Mouse (Mus musculus) inflammation-experienced regulatory T-cells, adult 6 months (primary cell): ENCODE results near the gene Fbh1. TPM values are rescaled to one million over a fixed set of nuclear protein-coding genes. Genes with fewer than 3 reads are reported as not detected.

Experiments used
- ATAC-seq: one replicate; pipeline ENCODE4 v1.8.0; 2017
- polyA plus RNA-seq, 3 experiments: library from polyadenylated mRNA; unstranded; fragments of 100-300 nt; shearing (Covaris generic); gene quantifications; one replicate each; pipeline ENCODE4 v1.2.1; 2017

Fbh1 gene
- polyA plus RNA-seq, 3 experiments from 2014 or later, result 36.6 to 40.4 (median 38.2) TPM

DNA sequence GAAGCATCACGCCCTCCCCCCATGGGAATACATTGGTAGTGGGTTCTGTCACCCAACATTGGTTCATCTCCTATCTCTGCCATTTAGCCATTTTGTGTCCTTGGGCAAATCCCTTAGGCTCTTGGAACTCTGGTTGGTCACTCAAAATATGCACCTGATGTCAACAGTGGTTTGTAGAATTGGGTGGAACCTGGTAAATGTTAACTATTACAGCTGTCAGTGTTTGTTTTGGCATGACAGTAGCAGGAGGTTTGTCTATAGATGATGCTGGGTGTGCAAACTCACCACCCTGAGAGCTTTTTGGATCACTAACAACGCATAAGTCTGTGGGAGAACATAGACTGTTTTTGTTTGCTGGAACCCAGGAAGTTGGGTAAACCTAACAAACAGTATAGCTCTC, 58.8 kb downstream of the Fbh1 start:
- no peak for ATAC-seq

DNA sequence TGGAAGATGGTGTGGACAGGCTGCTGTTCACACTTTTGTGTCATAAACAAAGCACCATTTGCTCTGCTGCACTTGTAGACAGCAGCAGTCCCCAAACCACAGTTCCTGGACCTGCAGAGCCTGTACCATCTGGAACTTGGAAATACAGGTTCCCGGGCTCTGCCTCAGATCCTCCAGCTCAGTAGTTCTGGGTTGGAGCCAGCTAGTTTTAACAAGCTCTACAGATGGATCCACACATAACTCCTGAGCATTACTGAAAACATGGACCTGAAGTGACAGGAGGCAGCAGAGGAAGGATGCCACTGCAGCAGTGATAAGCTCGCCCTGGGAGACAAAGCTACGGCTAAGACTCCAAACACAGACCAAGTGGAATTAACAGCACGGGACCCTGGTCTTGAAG, 62.8 kb downstream of the Fbh1 start:
- ATAC-seq, result no peak

DNA sequence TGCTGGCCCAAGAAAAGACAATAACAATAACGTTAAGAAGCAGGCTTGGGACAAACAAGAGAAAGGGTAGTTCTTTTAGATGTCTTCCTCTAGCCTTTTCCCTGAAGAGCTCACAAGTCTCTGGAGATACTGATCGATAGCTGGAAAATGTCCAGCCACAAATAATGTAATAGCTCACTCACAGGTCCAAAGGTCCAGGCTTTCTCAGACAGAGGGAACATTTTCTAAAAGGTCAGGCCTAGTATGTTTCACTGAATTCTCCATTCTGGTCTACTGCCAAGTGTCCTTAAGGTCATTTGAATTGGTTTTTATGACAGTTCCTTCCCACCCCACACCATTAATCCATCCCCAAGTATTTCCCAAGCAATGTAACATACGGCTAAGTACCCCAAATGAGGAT, 64.4 kb downstream of the Fbh1 start:
- ATAC-seq, result no peak

DNA sequence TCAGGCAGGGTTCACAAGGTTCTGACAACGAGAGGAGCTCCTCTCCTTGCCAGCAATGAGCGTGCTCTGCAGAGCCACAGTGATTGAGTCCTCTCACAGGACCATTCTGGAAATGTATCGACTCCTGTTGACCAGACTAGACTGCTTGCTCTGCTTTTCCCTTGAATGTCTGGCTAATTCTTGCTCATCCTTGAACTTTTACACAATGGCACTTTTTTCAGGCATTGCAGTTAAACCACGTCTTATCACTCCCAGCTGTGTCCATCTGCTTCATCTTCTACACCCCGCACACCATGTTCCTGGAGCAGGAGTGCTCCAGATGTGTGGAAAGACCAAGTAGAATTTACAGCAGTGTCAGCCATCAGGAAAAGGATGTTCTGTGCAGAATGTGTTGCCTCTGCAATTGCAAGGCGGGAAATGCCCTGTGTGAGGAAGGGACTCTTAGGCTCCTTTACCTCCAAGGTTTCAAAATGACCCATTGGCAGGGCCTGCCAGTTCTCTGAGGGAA, 64.8 kb downstream of the Fbh1 start:
- ATAC-seq, result no peak

DNA sequence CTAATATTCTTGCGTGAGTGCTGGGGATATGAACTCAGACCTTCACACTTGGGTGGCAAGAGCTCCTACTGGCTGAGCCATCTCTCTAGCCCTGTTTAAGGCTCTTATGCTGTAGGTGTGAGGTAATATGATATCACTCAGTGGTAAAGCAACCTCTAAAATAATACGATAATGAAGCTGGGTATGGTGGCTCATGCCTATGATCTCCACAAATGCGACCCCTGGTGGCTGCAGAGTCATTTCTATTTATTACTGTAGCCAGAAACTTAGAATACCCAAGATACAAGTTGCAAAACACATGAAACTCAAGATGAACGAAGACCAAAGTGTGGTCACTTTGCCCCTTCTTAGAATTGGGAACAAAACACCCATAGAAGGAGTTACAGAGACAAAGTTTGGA, 67.3 kb downstream of the Fbh1 start:
- ATAC-seq, result peak; percentile 18

DNA sequence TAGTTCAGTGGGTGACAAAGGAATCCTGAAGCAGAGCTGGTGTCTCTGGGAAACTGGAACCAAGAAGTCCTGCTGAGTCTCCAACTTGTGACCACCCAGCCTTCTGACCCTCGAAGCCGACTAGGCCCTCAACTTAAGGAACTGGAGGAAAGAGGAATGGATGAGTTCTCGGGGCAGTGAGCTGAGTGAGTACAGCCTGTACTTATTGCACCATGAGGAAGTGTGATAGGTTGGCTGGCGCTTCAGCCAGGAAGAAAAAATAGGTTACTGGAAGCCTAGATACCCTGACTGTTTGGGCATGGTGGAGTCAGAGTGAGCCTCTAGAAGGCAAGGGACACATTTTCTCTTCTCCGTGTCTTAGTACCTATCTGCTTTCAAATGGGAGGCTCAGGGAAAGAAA, 68.8 kb downstream of the Fbh1 start:
- ATAC-seq, result no peak

DNA sequence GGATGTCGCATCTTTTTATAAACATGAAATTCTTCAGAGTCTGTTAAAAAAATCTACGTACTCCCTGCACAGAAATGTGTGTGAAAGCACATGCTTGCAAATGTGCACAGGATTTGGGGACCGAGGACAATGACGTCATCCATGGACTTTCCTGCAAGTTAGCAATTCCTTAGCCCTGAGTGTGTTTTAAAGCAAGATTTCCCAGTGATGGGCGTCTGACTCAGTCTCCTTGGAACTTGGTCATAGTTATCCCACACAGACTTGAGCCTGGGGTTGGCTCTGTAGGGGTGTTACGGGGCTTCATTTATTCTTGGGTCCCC, 70.7 kb downstream of the Fbh1 start:
- ATAC-seq, result no peak

DNA sequence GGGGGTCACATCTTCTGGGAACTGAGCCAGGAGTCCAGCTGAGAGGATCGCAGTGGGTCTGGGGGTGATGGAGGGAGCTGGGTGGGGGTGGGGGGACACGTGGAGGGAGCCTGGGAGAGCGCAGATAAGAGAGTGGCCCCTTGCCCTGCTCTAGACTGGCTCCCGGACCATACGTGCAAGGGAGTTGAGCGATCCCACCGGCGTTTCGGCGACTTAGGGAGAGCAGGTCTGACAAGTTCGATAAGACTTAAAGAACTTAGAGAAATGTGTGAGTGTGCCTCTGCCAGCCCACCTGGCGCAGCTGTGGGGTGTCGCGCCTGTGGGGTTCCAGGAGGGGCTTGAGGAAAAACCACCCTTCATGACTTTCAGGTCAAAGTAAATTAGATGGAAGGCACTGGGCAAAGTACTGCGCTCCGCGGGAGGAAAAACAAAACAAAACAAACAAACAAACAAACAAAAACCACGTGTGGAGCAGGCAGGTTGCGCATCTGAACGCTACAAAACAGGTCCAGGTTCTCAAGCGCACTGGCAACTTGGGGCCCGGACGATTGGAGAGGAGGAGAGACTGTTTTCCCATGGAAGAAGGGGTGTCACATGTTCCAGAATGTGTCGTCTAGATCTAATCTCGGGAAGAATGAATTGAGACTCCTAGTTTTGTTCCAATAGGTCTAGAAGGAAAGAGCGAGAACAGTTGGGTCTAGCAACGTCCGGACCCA, 71.2 kb downstream of the Fbh1 start:
- peak; percentile 22 for ATAC-seq

DNA sequence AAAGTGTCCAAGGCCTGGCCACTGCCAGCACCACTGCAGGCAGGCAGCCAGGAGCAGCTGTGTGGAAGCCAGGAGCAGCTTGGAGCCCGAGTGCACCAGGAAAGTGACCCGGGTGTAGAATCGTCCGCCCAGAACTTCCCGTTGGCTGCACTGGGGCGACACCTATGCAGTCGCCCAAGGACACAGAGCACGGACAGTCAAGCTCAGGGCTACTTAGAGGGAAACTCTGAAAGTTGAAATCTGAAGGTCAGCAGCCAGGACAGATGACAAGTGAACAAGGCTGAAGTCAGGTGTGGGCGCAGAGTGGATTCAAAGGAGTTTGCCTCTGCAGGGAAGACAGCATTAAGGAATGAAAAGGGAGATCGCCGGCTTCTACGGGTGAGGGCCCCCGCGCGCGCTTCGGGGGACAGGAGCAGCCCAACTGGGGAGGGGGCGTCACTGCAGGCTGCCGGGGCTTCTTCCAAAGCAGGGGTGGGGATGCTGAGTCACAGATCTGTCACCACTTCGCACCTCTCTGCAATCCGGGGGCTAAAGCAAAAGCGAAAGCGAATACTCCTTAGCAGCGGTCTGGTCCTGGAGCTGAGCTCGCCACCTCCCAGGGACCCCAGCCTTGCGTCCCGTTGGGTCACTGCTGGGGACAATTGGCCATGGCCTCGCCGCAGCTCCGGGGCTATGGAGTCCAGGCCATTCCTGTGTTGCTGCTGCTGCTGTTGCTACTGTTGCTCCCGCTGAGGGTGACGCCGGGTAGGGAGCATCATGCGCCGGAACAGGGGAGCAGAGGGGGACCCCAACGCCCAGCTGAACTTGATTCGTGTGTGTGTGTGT, 72.0 kb downstream of the Fbh1 start, which contains the start of gene Il15ra:
Gene Il15ra (plus strand): TSS at position 90 of the 825 bp plus-strand sequence.
- peak; percentile 93 for ATAC-seq

DNA sequence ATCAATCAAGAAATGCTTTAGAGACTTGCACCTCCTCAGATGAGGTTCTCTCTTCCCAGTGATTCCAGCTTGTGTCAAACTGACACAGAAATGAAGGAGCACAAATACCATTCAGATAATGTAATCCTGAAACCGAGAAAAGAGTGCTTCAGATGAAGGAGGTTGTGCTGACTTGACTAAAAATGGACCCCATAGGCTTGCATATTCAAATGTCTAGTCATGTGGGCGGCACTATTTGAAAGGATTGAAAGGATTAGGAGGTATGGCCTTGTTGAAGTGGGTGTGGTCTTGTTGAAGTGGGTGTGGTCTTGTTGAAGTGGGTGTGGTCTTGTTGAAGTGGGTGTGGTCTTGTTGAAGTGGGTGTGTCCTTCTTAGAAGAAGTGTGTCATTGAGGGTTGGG, 77.5 kb downstream of the Fbh1 start:
- ATAC-seq, result no peak

DNA sequence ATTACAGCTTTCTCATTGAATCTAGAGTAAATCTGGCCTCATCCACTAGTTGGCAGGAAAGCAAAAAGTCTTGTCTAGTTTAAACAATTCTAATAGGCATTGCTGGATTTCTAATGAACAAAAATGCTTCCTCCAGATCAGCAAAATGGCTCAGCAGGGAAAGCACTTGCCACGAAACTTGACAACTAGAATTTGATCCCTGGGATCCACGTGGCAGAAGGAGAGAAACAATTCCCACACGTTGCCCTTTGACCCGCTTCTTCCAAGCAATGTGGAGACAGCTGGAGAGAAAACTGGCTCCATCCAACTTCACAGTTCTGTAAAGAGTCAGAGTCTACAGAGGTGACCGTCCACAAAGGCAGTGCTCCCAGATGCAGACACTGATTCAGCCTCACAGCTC, 78.4 kb downstream of the Fbh1 start:
- ATAC-seq, result no peak

DNA sequence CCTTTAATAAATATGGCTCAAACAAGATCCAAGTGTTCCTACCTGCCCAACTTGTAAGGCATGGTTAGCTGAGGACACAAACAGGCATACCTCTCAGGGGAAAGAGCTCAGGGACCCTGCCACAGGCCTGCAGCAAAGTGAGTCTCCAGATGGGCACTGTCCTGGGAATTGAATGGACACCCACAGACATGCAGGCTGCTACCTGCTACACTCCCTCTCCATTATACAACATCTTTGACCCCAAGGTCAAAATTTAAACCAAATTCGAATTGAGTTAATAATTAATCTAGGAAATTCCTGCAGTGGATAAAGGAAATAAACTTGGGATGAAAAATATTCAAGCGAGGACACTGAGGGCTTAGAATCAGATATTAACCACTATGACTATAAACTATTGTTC, 81.5 kb downstream of the Fbh1 start:
- no peak for ATAC-seq

DNA sequence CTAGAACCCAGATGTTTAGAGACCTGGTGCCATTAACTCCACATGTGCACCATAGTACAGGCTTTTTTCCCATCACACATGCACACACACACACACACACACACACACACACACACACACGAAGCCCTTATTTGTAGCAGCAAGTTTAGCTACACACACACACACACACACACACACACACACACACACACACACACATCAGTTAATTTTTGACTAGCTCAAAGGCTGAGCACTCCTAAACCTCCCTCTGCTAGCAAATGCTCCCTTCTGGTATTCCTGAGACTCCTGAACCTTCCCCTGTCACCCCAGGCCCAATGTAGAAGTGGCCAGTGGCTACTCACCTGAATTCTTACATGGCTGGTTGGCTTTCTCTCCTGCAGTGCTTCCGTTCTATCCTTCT, 83.3 kb downstream of the Fbh1 start:
- ATAC-seq, result no peak

DNA sequence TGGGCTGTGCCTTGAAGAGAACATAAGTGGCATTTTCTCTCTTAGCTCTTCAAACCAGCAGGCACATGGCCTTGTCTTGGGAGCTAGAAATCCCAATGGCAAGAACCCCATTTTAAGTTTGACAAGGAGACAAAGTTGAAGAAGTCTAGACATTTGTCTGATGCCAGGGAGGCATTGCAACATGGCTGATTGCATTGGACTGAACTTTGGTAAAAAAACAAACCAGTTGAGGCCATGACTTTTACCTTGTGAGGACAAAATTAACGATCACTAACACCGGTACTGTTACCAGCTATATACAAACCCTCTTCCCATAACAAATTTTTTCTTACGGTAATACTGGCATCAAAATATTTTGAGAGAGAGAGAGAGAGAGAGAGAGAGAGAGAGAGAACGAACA, 84.0 kb downstream of the Fbh1 start:
- ATAC-seq, result no peak

Other genes with a start within 250 kb of the Fbh1 start
- gene Pfkfb3, start 223.5 kb downstream of the Fbh1 start, polyA plus RNA-seq, result 10 to 100 TPM; 15.8 to 18.2 (median 16.4) TPM
- gene Rbm17, start 173.4 kb downstream of the Fbh1 start, polyA plus RNA-seq, result 10 to 100 TPM; 31.6 to 40.5 (median 38.6) TPM
- not detected for gene Gm17490, start 151.3 kb downstream of the Fbh1 start, polyA plus RNA-seq
- gene Il2ra, start 134.8 kb downstream of the Fbh1 start, polyA plus RNA-seq, result 100 to 1,000 TPM in 2 of 3 experiments, 10 to 100 TPM in 1; 79.6 to 261 (median 234) TPM
- gene Il15ra, start 72.3 kb downstream of the Fbh1 start, polyA plus RNA-seq, result 10 to 100 TPM; 26.6 to 36.7 (median 29.9) TPM
- gene Ankrd16, start 294 bp upstream of the Fbh1 start, polyA plus RNA-seq, result 10 to 100 TPM; 27.2 to 65.0 (median 41.6) TPM